Mouse (Mus musculus): ENCODE measurements around the gene Dnajb14.

Gene Dnajb14

DNA sequence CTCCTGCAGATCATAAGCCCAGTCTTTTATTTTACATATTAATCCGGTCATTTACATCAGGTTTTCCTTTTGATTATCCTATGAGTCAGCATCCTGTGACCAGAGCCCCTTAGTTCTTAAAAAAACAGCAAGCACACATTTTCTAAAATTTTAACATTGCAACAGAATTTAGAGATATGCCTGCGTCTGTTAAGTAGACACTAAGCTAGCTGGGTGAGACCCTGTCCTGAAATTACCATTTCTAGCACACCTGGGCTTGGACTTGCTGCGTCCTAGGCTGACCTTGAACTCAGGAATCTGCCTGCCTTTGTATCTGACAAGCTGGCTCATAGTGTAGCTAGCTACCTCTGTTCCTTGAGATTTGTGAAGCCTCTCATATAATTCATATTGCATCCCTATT is 62.5 kb downstream of the Dnajb14 start:
- ChIA-PET CTCF (interaction anchor here in 1 of 4 experiments (1.5 kb wide), 1 partner anchor 61 kb away, joined by 4 read pairs; no protein-coding TSS in a partner anchor), POLR2A (interaction anchor here in 2 of 4 experiments (0.9 to 2.3 kb wide), 11 partner anchors 11 to 214 kb away, joined by 3 to 13 read pairs (median 6); partner anchors contain the start of genes H2afz (in 2 of the 2), Trmt10a (in 2 of the 2), Dnajb14 (in 1 of the 2) and Mttp (in 1 of the 2))

DNA sequence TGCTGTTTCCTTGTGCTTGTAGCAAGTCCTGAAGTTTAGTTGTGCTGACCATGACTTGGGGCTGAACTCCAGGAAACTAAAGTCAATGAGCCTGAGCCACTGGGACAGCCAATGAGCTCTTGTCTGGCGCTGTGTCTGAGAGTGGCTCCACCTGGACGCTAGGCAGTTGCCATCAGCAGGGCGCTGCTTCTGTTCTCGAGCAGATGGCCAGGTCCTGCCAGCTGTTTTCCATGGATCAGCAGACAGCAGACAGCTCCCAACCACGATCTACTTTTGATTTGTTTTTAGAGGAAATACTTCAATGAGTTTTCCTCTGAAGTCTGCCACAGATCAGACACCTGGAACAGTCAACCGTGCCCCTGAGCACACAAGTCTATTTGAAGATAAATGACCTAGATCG is 65.3 kb downstream of the Dnajb14 start:
- ChIA-PET CTCF (interaction anchor here in 1 of 4 experiments (1.1 to 1.6 kb wide), 2 partner anchors 58 to 212 kb away, joined by 4 read pairs; partner anchors contain the start of gene Mttp), POLR2A (interaction anchor here in 2 of 4 experiments (0.6 to 1.6 kb wide), 4 partner anchors 11 to 69 kb away, joined by 3 to 10 read pairs (median 3); partner anchors contain the start of gene H2afz (in 1 of the 2))

DNA sequence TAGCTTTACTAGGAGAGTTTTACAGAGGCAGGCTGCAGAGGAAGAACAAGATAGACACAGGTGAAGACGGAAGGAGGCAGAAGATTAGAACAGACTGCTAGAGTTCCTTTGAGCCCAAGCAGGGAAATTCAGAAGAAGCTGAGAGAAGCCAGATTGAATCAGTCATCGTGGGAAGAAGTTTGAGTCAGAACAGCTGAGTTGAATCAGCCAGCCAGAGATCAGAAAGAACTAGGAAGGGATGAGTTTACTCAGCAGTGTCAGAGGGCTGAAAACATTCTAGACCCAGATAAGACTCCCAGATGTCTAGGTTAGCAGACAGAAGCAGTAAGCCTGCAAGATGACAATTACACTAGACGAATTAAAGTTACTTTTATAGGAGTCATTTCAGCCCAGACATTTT is 66.5 kb downstream of the Dnajb14 start:
- POLR2A ChIA-PET: interaction anchor here in 2 of 4 experiments (0.6 to 2.2 kb wide), 5 partner anchors 8 to 70 kb away, joined by 3 to 6 read pairs (median 3); partner anchors contain the start of genes H2afz (in 1 of the 2) and Lamtor3 (in 1 of the 2)
- CTCF ChIA-PET: interaction anchor here in 1 of 4 experiments (1.0 kb wide), 1 partner anchor 973 kb away, joined by 3 read pairs; no protein-coding TSS in a partner anchor

DNA sequence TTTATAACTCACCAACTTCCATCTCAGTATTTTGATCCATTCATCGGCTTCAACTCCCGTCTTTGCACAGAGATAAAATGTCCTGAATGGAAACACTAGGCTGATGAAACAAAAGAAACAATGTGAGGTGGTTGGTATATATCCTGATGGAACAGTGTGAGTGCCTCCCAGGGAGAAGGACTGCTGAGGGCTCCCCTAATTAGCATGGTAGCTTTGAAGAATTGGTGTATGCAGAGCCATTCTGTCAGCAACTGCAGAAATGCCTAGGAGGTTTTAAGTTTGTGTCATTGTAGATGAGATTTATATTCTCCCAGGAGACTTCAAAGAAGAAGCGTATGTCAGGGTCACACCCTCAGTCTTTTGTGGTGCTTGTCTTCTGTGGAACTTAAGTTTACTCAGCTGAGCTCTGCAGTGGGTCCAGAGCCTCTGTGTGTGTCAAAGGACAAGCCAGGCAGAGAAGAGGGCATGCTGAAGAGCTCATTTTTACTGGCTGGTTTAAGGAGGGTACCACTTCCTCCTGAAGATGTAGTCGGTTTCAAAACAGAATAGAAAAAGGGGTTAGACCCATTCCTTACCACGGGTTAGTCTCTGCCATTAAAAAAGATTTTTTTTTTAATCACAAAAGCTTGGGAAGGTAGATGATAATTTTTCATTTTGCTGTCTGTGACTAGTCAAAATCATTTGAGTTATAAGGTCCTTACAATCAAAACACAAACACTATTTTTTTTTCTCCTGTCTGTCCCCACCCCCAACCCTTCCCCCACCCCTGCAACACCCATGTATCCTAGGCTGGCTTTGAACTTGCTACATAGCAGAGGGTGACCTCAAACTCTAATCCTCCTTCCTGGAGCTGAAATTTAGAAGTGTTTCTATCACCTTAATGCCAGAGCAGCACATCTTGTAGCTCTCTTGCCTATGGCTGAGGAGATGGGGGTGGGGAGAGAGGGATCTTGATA is 68.4 kb downstream of the Dnajb14 start:
- ChIA-PET POLR2A (interaction anchor here in 3 of 4 experiments (0.7 to 2.7 kb wide), 9 partner anchors 9 to 208 kb away, joined by 3 to 12 read pairs (median 3); partner anchors contain the start of genes H2afz (in 3 of the 3), Lamtor3 (in 1 of the 3), Mttp (in 1 of the 3) and Trmt10a (in 1 of the 3)), CTCF (interaction anchor here in 1 of 4 experiments (0.5 kb wide), 1 partner anchor 55 kb away, joined by 3 read pairs; no protein-coding TSS in a partner anchor)

DNA sequence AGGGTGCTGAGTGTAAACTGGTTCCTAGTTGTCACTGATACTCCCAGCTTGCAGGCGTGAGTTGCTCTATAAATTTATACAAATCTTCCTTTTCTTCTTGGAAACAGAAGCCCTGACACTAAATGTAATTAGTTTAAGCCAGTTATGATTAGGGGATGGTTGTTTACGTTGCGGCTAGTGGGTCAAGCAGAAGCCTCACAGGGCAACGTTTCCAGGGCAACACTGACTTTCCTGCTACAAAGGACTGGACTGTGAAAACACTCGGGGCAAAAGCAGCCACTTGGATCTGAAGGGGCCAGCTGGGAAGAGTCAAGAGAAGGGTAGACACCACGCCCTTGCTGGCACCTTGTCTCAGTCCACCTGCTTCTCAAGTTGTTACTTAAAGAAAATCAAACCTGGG is 69.1 kb downstream of the Dnajb14 start:
- ChIA-PET CTCF (no interaction called here), POLR2A (interaction anchor here in 3 of 4 experiments (0.6 to 2.7 kb wide), 8 partner anchors 11 to 208 kb away, joined by 3 to 12 read pairs (median 4); partner anchors contain the start of genes H2afz (in 3 of the 3), Lamtor3 (in 1 of the 3), Mttp (in 1 of the 3) and Trmt10a (in 1 of the 3))

DNA sequence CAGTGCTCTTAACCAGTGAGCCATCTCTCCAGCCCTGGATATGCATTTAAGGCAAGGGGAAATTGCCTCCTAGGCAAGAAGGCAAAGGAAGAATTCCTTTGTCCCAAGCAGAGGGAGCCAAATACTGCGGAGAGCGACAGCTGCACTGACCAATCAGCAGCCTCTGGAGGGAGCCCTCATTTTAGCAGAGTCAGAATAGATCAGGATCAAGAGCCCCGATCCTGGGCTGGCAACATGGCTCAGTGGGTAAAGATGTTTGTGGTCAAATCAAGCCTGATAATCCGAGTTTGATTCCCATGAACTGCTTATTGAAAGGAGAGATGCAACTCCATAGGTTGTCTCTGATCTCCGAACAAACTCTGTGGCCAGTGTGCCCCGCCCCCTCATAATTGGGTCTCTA is 71.1 kb downstream of the Dnajb14 start:
- ChIA-PET CTCF (no interaction called here), POLR2A (interaction anchor here in 1 of 4 experiments (1.2 to 2.0 kb wide), 2 partner anchors 72 to 205 kb away, joined by 3 to 7 read pairs; partner anchors contain the start of genes Dnajb14, Mttp and Trmt10a)

DNA sequence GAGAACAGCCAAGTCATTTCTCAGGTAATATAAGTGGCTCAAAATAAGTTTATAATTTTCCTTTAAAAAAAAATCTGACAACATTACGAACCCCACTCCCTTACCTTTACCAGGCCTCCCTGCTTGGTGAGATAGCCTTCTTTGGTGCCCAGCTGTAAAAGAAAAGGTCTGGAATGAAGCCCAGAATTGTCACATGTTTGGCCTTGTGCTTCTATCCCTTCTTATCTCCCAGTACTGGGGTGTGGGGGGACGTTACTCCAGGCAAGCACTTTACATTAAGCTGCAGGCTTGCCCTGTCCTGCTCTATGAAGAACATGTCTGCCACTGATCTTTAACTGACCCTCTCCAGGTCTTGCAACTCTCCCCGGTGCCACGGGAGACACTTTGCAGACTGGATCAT is 73.3 kb downstream of the Dnajb14 start:
- ChIA-PET POLR2A (interaction anchor here in 1 of 4 experiments (1.0 kb wide), 1 partner anchor 77 kb away, joined by 4 read pairs; the partner anchor contains the start of gene H2afz), CTCF (no interaction called here)

DNA sequence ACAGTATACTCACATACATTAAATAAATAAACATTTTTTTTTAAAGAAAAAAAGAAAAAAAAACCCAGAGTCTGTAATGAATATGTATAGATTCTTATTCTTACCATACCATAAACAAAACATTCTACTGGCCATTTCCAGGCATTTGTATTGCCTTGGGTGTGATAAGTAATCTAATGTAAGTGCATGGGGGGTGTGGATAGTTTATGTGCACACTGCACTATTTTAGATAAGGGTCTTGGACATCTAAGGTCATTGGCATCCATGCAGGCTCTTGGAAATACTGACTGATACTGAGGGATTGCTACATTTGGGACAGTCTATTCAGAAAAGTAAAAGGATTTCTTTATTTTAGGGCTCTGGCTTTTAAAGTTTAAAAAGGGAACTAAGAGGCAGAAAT is 74.1 kb downstream of the Dnajb14 start:
- POLR2A ChIA-PET: interaction anchor here in 1 of 4 experiments (1.0 kb wide), 1 partner anchor 77 kb away, joined by 4 read pairs; the partner anchor contains the start of gene H2afz
- CTCF ChIA-PET: no interaction called here

DNA sequence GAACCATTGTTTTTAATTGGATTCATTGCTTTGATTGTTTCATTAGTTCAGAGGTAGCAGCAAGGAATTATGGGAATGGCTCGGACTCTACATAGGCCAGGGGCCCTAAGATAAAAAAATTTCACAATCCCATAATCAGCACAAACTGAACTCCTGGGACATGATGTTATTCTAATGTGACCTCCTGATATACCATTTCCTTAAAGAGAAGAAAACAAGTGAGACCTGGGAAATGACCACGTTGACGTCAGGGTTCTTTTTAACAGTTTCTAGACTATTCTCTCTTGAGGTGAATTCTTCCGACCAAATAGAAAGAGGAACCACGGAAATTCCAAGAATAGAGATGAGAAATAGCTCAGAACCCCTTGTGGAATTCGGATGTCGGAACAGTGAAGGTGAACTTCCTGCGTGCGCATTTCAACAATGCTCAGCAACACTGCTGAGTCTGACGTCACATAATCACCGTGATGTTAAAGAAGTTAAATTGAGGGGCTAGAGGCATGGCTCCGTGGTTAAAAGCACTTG is 74.7 kb downstream of the Dnajb14 start:
- CTCF ChIA-PET: no interaction called here
- POLR2A ChIA-PET: interaction anchor here in 1 of 4 experiments (1.3 kb wide), 1 partner anchor 78 kb away, joined by 4 read pairs; the partner anchor contains the start of gene H2afz

DNA sequence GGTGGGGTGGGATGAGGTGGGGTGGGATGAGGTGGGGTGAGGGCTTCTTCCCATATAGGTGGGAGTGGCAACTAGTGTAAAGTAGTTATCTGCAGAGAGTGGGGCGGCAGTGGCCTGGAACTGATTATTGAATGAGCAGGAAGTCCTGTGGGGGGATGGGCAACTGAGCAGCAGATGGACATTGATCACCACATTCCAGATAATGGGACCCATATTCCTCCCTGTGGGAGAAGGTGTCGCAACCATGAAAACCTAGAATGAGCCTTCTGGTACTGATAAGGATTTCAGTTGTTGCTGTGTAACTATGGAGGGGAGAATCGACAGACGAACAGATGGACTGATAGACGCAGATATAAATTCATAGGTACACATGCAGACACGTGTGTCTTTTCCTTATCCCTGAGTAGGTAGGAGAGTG is 76.3 kb downstream of the Dnajb14 start:
- ChIA-PET POLR2A (interaction anchor here in 2 of 4 experiments (0.6 to 1.2 kb wide), 2 partner anchors 11 to 78 kb away, joined by 3 to 4 read pairs; no protein-coding TSS in a partner anchor), CTCF (no interaction called here)

DNA sequence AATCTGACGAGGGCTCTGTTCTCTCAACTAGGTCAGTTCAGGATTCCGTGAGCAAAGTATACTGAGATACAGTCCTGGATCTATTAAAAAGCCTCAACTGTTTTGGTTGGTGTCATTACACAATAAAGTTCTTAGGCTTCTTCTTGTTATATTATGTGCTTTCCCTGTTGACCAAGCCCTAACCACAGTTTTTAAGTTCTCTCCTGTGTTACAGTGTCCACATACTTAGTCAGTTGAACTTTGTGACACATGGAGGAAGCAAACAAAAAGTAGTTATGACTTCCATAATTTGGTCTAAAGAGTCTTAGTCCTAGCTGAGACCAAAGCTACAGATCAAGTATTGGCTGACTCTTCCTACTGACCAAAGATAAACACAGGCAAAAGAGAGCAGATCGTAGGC is 79.4 kb downstream of the Dnajb14 start:
- POLR2A ChIA-PET: interaction anchor here in 1 of 4 experiments (1.2 to 1.5 kb wide), 2 partner anchors 83 to 198 kb away, joined by 3 to 4 read pairs; partner anchors contain the start of genes H2afz and Mttp
- CTCF ChIA-PET: no interaction called here

DNA sequence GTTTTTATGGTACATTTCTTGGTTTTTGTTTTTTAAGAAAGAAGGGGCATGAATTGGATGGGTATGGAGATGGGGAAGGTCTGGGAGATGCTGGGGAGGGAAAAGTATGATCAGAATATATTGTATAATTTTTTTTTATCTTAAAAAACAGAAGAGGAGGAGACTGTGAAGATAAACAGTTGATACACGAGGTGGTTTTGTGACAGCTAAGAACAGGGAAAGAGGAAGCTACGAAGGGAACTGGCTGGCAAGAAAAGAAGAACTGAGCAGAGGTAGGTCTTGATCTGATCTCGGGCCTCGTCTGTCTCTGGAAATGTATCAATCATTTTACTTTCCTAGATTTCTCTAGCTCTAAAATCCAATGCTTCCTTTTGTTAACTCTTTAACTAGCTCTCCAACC is 80.0 kb downstream of the Dnajb14 start:
- ChIA-PET CTCF (interaction anchor here in 1 of 4 experiments (0.6 kb wide), 1 partner anchor 72 kb away, joined by 4 read pairs; no protein-coding TSS in a partner anchor), POLR2A (interaction anchor here in 1 of 4 experiments (1.2 kb wide), 1 partner anchor 83 kb away, joined by 3 read pairs; the partner anchor contains the start of gene H2afz)

DNA sequence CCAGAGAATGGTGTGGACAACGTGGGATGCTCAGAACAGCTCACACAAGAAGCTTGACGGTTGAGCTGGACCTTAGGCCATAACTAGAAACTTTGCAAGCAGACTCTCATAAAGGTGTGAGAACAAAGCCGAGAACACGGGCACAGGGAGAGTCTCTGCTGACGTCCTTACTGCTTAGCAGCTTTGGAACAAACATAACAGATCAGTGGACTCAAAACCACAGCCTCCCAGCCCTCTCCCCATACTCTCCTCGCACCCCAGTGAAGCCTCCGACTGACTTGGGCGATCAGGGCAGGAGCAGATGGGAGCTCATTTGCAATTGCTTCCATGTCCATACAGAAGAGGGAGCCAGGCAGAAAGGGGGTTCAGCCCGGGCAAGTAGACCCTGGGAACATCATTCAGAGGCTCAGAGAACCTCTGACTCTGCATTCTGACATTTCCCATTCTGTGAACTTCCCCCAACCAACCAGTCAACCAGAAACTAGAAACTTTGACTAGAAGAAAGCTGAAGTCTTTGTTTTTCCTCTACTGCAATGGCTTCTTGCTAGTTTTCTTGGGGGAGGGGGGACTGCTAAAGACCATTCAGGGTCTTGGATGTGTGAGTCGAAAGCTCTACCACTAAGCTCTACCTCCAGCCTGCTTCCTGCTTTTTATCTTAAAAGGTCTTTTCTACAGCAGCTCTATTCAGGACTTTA is 82.9 kb downstream of the Dnajb14 start:
- ChIA-PET POLR2A (interaction anchor here in 2 of 4 experiments (1.0 to 1.5 kb wide), 2 partner anchors 86 to 194 kb away, joined by 4 to 8 read pairs; partner anchors contain the start of gene H2afz (in 1 of the 2)), CTCF (interaction anchor here in 1 of 4 experiments (0.5 kb wide), 1 partner anchor 85 kb away, joined by 3 read pairs; no protein-coding TSS in a partner anchor)

DNA sequence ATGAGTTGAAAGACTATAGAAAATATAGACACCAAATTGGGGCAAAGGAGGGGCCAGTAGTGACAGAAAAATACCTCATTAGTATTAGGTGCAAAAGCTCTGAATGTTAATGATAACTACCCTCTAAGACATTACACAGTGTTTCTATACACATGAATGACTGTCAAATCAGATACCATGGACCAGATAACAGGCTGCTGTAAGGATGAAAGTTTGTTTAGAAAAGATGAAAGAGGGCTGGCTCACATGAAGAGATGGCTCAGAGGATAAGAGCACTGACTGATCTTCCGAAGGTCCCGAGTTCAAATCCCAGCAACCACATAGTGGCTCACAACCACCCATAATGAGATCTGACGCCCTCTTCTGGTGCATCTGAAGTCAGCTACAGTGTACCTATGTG is 83.8 kb downstream of the Dnajb14 start:
- ChIA-PET POLR2A (interaction anchor here in 2 of 4 experiments (0.7 to 1.5 kb wide), 3 partner anchors 15 to 193 kb away, joined by 3 to 7 read pairs (median 4); partner anchors contain the start of gene H2afz (in 1 of the 2)), CTCF (interaction anchor here in 2 of 4 experiments (1.7 to 4.8 kb wide), 2 partner anchors 40 kb away, joined by 6 to 15 read pairs; no protein-coding TSS in a partner anchor)

DNA sequence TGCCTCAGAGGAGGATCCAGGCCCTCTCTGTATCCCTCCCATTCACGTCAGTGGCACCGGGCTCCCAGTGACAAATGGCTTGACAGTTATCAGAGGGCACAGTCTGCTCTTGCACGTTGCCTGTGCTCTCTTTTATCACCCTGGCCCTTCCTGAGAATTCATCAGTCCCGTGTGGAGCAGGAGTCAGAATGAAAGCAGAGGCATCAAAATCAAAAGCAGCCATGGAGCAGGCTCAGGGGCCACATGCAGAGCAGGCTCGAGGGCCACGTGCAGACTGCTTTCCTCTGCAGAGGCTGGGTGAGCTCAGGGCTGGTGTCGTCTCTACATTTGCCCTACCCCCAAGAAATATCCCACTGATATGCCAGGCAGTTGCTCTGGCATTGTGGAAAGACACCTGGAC is 84.3 kb downstream of the Dnajb14 start:
- ChIA-PET POLR2A (interaction anchor here in 3 of 4 experiments (0.7 to 1.5 kb wide), 7 partner anchors 10 to 88 kb away, joined by 3 to 9 read pairs (median 3); partner anchors contain the start of gene H2afz (in 3 of the 3)), CTCF (interaction anchor here in 3 of 4 experiments (0.7 to 4.8 kb wide), 4 partner anchors 26 to 39 kb away, joined by 3 to 15 read pairs (median 5); no protein-coding TSS in a partner anchor)

DNA sequence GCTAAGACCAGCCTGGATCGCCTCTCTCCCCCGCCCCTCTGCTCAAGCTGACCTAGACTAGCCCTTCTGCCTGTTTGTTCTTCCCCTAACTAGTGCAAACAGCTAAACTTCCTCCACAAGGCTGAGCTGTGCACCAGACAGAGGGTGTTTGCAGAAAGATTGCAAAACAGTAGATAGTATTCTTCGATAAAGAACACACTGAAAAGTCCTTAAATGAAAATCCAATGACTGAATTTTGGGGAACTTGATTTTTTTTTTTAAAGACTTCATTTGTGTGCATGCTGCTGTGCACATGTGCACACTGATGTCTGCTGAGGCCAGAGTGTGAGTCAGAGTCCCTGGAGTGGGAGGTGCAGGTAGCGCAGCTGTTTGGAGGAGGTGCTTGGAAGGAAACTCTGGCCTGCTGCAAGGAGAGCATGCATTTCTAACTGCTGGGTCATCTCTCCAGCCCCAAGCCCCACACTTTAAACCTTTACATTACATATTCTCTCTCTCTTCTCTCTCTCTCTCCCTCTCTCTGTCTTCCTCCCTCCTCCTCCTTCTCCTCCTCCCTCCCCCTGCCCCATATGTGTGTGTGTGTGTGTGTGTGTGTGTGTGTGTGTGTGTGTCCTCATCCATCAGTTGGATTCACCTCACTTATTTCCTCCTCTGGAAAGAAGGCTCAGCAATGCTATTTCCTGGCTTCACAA is 84.9 kb downstream of the Dnajb14 start:
- CTCF ChIA-PET: interaction anchor here in 3 of 4 experiments (0.7 to 4.8 kb wide), 4 partner anchors 25 to 39 kb away, joined by 3 to 15 read pairs (median 5); no protein-coding TSS in a partner anchor
- POLR2A ChIA-PET: interaction anchor here in 3 of 4 experiments (0.7 to 1.5 kb wide), 8 partner anchors 10 to 89 kb away, joined by 3 to 9 read pairs (median 4); partner anchors contain the start of gene H2afz (in 3 of the 3)

Measured in embryonic stem cell, embryonic (primary cell).